Mouse (Mus musculus): ENCODE measurements at regions not wholly inside any gene's neighbourhood (a gene's known extent, or its start where the extent isn't known, plus 50 kb on each side); places are given as distances from the start of the nearest gene placed in this dataset.

DNA sequence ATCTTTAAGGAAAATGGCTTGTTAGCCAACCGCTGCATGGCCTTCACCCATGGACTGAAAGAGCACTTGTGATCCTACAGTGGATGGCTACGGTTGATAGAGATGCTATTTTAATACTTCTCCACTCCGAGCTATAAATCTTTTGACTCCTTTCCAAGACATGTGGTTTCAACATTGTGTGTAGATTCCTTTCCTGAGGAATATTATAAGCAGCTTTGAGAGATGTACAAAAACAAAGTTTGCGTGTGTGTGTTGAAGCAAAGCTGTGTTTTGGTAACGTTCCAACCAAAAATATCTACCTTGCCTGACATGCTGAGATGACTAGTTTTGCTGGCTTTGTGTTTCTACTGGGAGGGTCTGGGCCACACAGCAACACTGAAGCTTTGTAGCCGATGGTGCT lies 83.0 kb downstream of the Zbtb18 start:
- TF ChIP-seq CTCF (IDR thresholded peaks at IDR 0.05; ENCODE audit: extremely low read depth, insufficient read length, insufficient replicate concordance, low read depth, low read length) (no peak), POLR2A (IDR thresholded peaks at IDR 0.05; ENCODE audit: low read depth, low read length) (no peak)
